Mouse (Mus musculus) lung, postnatal 0 days (tissue): Measurements from ENCODE around the gene Ebf3. TPM values are rescaled to one million over a fixed set of nuclear protein-coding genes. Genes with fewer than 3 reads are reported as not detected.
A peak's percentile ranks its signal among the peaks of the same experiment; 100 is the strongest.

Experiments used
- ATAC-seq: fragments of 200-750 bp; cut with Nextera tagmentation; 2 replicates; pipeline ENCODE4 v1.8.0; 2017; ENCODE audit warnings: moderate library complexity
- DNase-seq: peaks from one replicate; pipeline ENCODE4 v3.0.0-alpha.2; 2016; ENCODE audit warnings: low spot score
- H3K27ac ChIP-seq: fragments of 300-500 bp; sonication (generic); 2 replicates; pipeline ENCODE4 v1.5.1; 2014; ENCODE audit warnings: antibody characterized with exemption, mild to moderate bottlenecking, low read length, mixed read lengths
- H3K27me3 ChIP-seq: fragments of 300-500 bp; sonication (generic); replicated peaks from 2 replicates; pipeline ENCODE4 v1.6.1; 2014; ENCODE audit warnings: low read length, mixed read lengths; ENCODE audit not compliant: insufficient read depth
- H3K36me3 ChIP-seq: fragments of 300-500 bp; sonication (generic); 2 replicates; pipeline ENCODE4 v1.6.1; 2014; ENCODE audit warnings: low read length, mixed read lengths; ENCODE audit not compliant: insufficient read depth
- H3K4me1 ChIP-seq: fragments of 300-500 bp; sonication (generic); 2 replicates; pipeline ENCODE4 v1.6.1; 2014; ENCODE audit warnings: antibody characterized with exemption, low read depth, low read length, mixed read lengths; ENCODE audit not compliant: insufficient read depth
- H3K4me2 ChIP-seq: fragments of 300-500 bp; sonication (generic); replicated peaks from 2 replicates; pipeline ENCODE4 v1.6.1; 2014; ENCODE audit warnings: low read depth, mild to moderate bottlenecking, low read length, moderate library complexity, mixed read lengths
- H3K4me3 ChIP-seq: fragments of 300-500 bp; sonication (generic); 2 replicates; pipeline ENCODE4 v1.5.1; 2014; ENCODE audit warnings: low read depth, low read length
- H3K9ac ChIP-seq: fragments of 300-500 bp; sonication (generic); replicated peaks from 2 replicates; pipeline ENCODE4 v1.6.1; 2014; ENCODE audit warnings: low read depth, mild to moderate bottlenecking
- H3K9me3 ChIP-seq: fragments of 300-500 bp; sonication (generic); 2 replicates; pipeline ENCODE4 v1.6.1; 2016; ENCODE audit warnings: low read length, mixed read lengths
- CTCF ChIP-seq: IDR thresholded peaks from 2 replicates; pipeline ENCODE4 v1.5.1; 2016; ENCODE audit warnings: antibody characterized with exemption, mild to moderate bottlenecking
- EP300 ChIP-seq: IDR thresholded peaks from 2 replicates; pipeline ENCODE4 v1.6.1; 2016; ENCODE audit warnings: antibody characterized with exemption, mild to moderate bottlenecking, control low read depth
- WGBS: fragments of 180-500 bp; shearing (Covaris S2); extraction: QIAGEN DNeasy Blood & Tissue Kit; methylation state at CpG from one replicate; pipeline ENCODE4 v1.1.7; 2014; 5-methylcytosine and 5-hydroxymethylcytosine counted together
- polyA plus RNA-seq: library from polyadenylated mRNA; unstranded; fragments of >200 nt; fragmentation: Nextera tagmentation; extraction: Ambion mirVana; gene quantifications from 2 replicates; pipeline ENCODE4 v1.2.1, GENCODE M21; 2015

Gene Ebf3
- polyA plus RNA-seq, 1 experiment from 2014 or later = not detected

GRCm38 (mm10) chr7:137312933-137313182 lies 1.4 kb downstream of the Ebf3 start:
- Histone ChIP-seq H3K4me1 (peaks cover 19% of the 10 kb centered on the region; the same call in 1 of the 2 replicates), H3K4me3 (peak overlapping the region; percentile 60), H3K27ac (no peak overlapping the region), H3K4me2 (peak overlapping the region; percentile 98), H3K36me3 (no peaks in the 10 kb centered on the region), H3K27me3 (peaks cover 98% of the 10 kb centered on the region), H3K9me3 (no peaks in the 10 kb centered on the region), H3K9ac (no peak overlapping the region)
- no peak for TF ChIP-seq CTCF
- no peak for TF ChIP-seq EP300
- ATAC-seq = no peak
- DNase-seq = no peak
- WGBS = 1% methylated on average over 10 of the region's 10 CpGs

DNA sequence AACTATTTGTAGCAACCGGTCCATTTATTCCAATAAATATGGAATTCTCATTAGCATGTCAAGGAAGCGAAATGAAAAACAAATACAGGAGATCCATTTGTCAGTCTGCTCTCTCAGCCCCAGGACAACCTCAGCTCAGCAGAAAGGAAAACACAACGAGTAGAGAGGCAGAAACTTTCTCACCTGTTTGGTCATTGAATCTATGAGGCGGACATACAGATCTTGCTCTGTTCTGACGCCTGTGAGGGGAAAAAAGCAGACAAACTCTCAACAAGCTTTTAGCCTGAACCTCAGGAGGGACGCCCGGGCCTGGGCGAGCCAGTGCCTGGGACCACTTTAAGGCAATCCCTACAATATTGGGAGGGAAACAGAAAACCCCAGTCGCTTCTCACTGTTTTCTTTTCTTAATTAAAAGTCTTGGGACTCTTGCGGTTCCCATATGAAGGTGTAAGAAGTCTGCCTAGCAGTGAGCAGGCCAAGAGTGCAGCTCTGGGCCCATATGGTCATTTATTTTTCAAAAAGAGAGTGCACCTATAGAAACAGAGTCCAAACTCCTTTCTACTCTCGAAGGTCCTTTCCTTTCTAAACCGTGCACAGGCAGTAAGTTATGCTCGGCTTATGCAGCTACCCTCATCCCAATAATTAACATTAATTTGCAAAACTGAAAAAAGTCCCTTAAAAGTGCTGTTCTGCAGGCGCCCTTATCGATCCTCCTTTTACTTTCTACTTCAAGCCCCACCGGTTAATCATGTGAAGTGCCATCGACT lies 1.9 kb downstream of the Ebf3 start:
- no peak overlapping the region for H3K27ac ChIP-seq
- H3K36me3 ChIP-seq = no peaks in the 10 kb centered on the region
- peaks cover 96% of the 10 kb centered on the region for H3K27me3 ChIP-seq
- 0 out of 2 replicates have a peak overlapping the region, but pooled peaks have one; percentile 98 for H3K4me2 ChIP-seq
- WGBS = 6% methylated on average over 17 of the region's 17 CpGs
- no peak overlapping the region for H3K9ac ChIP-seq
- H3K4me3 ChIP-seq = peak overlapping the region; percentile 60
- no peak for DNase-seq
- no peaks in the 10 kb centered on the region for H3K9me3 ChIP-seq
- no peak for ATAC-seq
- TF ChIP-seq CTCF (no peak), EP300 (no peak)
- peaks cover 19% of the 10 kb centered on the region; the same call in 1 of the 2 replicates for H3K4me1 ChIP-seq

- Histone ChIP-seq H3K27ac (no peak overlapping the region), H3K36me3 (no peaks in the 10 kb centered on the region), H3K9me3 (no peaks in the 10 kb centered on the region), H3K4me2 (no peak overlapping the region), H3K4me1 (peaks cover 19% of the 10 kb centered on the region; the same call in 1 of the 2 replicates), H3K9ac (no peak overlapping the region), H3K27me3 (peaks cover 96% of the 10 kb centered on the region), H3K4me3 (no peak overlapping the region)
- DNase-seq (no peak), ATAC-seq (no peak)
- WGBS = 6% methylated on average over 8 of the region's 8 CpGs
- TF ChIP-seq CTCF (no peak), EP300 (no peak)
Observed at GRCm38 (mm10) chr7:137311341-137312110, 2.7 kb downstream of the Ebf3 start.

- TF ChIP-seq EP300 (no peak), CTCF (no peak)
- peaks cover 19% of the 10 kb centered on the region; the same call in 1 of the 2 replicates for H3K4me1 ChIP-seq
- H3K4me2 ChIP-seq = no peak overlapping the region
- peaks cover 96% of the 10 kb centered on the region for H3K27me3 ChIP-seq
- H3K27ac ChIP-seq = no peak overlapping the region
- WGBS = 4% methylated on average over 11 of the region's 11 CpGs
- no peaks in the 10 kb centered on the region for H3K36me3 ChIP-seq
- H3K9me3 ChIP-seq = no peaks in the 10 kb centered on the region
- DNase-seq (no peak), ATAC-seq (no peak)
- no peak overlapping the region for H3K9ac ChIP-seq
- H3K4me3 ChIP-seq = no peak overlapping the region
Observed at GRCm38 (mm10) chr7:137310876-137311275, 3.4 kb downstream of the Ebf3 start.

GRCm38 (mm10) chr7:137310091-137310761 lies 4.0 kb downstream of the Ebf3 start:
- Histone ChIP-seq H3K9me3 (no peaks in the 10 kb centered on the region), H3K27me3 (peaks cover 96% of the 10 kb centered on the region), H3K4me3 (peak overlapping the region; percentile 17), H3K9ac (no peak overlapping the region), H3K4me2 (peak overlapping the region; percentile 25), H3K36me3 (no peaks in the 10 kb centered on the region), H3K27ac (no peak overlapping the region), H3K4me1 (peaks cover 19% of the 10 kb centered on the region; the same call in 1 of the 2 replicates)
- DNase-seq (no peak), ATAC-seq (no peak)
- TF ChIP-seq CTCF = no peak
- TF ChIP-seq EP300 = no peak
- under 1% methylated on average over 36 of the region's 49 CpGs for WGBS
